Mouse (Mus musculus): Measurements from ENCODE around the gene Rasip1.
A peak's percentile ranks its signal among the peaks of the same experiment; 100 is the strongest.
"Not testable (repeated sequence)": the region's sequence is repeated elsewhere in the genome, so short reads cannot be mapped to it uniquely, and the experiment has no call there.

Gene Rasip1

DNA sequence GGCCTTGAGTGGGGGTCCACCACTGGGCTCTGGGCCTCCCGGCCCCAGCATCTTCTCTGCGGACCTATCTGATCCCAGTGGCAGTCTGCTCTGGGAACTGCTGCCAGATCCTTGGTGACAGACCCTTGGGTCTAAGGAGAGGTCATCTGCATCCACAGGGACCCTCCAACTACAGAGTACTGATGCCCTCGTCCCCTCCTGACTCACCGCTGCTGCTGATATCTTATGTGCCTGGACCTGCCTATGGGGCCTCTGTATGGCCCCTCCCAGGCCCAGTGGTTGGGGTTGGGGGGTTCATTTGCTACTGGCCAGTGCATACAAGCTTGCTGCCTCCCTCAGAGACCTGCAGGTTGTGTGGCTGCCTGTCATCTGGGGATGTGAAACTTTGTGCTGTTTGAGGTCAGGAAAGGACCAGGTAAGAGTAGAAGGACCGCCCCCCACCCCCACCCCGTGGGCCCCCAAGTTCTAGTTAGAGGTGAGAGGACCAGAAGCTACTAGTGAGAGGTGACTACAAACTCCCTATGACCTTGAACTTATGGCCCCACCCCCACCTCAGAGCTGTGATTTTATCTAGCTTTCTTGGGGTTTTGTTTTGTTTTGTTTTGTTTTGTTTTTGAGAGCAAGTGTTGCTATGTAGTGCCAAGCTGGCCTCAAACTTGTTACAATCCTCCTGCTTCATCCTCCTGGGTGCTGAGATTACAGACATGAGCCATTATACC is 17.7 kb downstream of the Rasip1 start:
- DNase-seq (ENCODE audit: low spot score) = no peak

DNA sequence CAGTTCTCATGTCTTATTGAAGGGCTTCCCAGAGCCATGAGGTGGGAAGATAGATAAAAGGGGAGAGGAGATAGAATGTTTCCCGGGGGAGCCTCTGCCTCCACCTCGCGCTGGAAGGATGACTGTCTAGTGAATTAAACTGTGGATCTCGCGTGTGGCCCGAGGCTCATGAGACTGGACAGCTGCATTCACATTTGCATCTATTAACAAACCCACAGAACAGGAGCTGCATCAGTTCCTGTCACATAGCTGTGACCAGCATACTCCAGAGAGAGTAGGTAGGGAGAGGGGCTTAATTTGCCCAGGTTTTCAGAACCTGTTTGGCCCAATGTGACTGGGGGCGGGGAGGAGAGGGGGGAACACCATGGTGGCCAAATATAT is 18.3 kb downstream of the Rasip1 start:
- no peak for DNase-seq (ENCODE audit: low spot score)

DNA sequence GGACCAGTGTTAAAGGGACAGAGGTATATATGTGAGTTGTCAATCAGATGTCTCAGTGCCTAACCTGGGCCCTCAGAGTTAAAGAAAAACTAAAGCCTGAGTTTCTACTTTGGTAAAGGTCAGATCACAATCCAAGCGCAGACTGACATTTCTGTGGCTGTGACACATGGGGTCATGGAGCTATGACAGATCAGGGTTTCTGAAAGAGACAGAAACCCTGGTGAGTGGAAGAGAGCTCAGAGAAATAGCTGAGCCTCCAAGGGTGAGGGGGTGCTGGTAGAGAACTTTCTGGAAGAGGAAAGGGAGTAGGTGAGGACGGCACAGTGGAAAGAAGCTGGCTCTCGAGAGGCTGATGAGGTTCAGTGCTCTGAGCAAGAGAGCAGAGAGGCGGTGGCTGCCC is 19.4 kb downstream of the Rasip1 start:
- DNase-seq (ENCODE audit: low spot score) = no peak

DNA sequence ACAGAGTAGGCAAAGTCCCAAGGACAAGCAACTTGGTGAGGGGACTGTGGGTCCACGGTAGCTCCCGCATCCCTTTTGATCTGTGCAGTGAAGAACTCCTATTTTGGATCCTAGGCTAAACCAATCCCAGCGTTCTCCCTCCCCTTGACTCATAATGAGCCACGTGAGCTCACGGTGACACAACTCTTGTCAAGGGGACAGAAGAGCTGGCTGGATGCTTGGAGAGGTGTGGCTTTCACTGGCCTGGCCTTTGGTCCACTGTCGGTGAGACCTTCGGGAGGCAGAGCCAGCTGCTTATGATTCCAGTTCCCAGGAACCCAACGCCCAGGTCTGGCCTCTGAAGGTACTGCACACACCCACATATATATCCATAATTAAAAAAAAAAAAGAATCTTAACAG is 22.1 kb downstream of the Rasip1 start:
- no peak for DNase-seq (ENCODE audit: low spot score)

DNA sequence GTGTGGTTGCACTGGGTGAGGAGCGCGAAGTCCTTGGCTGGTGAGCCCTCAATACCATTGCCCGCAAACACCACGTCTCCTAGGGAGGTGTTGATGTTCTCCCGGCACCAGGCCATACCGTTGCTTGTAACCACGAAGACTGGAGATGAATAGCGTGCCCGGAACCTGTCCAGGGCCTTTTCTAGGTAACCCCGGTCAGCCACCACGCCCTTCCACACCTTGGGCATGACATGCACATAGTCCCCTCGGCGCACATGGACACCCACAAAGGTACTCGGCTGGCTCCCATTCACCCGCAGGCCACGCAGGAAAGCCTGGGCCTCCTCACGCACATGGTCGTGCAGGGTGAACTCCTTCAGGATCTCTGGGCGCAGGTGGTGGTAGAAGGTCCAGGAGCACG is 23.2 kb downstream of the Rasip1 start:
- not testable (repeated sequence) for DNase-seq (ENCODE audit: low spot score)

DNA sequence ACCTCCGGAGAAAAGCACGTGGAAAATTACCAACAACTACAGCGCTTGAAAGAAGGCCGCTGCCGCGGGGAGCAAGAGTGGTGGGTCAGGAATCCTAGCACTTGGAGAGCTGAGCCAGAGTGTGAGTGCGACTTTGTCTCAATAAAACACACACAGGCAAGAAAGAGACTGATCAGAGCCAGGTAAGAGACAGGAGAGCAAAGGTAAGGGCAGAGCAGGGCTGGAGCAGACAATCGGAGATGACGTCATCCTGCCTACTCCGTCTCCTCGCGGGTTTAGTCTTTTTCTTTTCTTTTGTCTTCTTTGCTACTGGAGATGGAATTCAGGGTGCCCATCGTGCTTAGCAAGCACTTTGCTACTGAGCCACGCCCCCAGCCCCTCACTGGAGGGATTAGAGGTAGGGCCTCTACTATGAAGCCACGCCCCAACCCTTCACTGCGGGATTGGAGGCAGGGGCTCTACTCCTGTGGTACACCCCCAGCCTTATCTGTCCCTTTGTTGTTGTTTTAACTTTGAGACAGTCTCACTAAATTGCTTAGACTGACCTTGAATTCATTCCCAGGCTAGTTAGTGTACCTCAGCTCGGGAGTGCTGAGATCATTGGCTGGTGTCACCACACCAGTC is 27.2 kb downstream of the Rasip1 start:
- peak; percentile 45 for DNase-seq (ENCODE audit: low spot score)

DNA sequence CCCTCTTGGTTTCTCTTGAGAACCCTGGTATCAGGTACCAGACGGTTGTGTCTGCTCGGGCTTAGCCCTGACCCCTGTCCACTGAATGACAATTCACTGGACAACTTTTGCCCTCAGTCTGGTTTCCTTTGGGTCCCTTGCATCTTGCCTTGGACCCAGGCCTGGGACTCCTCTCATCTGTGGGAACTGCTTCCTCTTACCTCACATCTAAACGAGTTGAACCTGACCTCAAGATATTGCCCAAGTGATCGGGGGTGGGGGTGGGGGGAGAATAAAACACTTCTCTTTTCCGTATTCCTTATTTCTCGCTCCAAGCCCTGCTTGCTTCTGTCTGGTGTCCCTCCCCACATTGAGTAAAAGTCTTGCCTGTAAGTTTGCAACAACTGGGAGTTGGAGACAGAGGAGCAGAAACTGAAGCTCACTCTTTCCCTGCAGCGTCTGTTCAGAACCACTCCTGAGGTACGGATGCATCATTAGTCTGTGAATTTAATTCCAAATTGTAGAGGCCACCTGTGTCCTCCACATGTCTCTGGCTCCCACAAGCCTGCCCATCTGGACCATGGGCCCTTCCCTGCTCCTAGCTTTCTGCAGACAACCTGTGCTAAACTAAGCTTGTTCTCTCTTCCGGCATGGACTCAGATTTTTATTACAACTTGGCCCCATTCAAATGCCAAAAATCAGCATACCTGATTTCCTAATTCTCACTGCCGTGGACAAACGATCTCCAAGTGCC is 33.6 kb downstream of the Rasip1 start:
- no peak for DNase-seq (ENCODE audit: low spot score)

DNA sequence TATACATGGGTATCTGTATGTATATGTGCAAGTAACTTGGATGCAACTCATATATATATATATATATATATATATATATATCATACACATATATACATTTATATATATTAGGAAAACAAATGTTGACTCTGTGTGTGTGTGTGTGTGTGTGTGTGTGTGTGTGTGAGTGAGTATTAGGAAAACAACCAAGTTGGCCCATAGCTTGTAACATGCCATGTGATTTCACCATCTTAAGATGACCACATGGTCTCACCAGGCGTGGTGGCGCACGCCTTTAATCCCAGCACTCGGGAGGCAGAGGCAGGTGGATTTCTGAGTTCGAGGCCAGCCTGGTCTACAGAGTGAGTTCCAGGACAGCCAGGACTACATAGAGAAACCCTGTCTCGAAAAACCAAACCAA is 34.4 kb downstream of the Rasip1 start:
- DNase-seq (ENCODE audit: low spot score) = not testable (repeated sequence)

DNA sequence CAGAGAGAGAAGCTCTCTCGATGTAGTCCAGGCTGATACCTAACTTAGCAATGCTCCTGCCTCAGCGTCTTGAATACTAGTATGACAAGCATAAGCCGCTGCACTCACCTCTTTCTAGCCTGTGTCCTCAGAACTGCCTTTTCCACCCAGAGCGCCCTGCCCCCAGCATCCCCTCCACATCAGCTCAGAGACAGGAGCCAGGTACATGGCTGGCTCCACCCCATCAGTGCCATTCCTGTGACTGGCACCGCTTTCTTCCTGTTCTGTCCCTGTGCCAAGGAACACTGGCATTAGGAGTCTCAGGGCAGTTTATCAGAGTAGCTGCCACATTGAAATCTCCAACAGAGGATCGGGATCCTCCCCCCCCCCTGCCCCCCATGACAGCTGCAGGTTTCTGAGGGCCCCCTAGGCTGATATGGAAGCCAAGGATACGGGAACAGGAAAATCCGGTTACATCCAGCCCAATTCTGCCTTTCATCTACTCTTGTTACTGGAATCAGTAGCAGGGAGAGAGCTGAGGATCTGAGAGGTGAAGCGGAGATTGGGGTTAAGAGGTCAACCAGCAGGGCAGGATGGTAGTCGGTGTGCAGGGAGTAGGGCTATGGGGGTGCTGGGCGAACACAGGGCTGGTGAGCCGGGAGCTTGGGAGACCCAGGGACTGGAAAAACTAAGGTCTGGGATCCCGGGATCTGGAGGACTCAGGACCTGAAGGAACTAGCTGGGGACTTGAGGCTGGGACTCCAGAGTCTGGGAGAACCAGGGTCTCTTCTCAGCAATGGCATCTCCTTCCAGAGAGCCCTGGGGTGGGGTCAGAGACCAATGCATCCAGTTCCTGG is 38.2 kb downstream of the Rasip1 start:
- DNase-seq (ENCODE audit: low spot score) = peak; percentile 37

DNA sequence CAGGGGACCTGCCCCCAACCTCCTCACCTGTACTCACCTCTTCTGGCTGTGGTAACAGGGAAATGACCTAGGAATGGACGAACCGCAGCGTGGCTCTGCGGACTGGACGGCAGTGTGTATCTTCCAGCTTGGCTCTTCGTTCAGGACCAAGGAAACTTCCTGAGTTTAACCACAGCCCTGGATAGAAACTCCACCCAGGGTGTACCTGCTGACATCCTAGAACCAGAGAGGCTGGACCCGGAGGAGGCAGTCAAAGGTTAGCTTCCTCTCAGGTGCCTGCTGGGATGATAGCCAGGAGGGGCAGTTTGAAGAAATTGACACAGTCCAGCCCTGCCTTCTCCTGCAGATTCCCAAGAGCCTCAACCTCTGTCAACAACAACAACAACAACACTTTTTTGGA is 38.9 kb downstream of the Rasip1 start, which contains the start of gene Fut2:
Gene Fut2, minus strand, starts transcription at position 234 of the 400 bp plus-strand sequence.
- DNase-seq (ENCODE audit: low spot score) = no peak

DNA sequence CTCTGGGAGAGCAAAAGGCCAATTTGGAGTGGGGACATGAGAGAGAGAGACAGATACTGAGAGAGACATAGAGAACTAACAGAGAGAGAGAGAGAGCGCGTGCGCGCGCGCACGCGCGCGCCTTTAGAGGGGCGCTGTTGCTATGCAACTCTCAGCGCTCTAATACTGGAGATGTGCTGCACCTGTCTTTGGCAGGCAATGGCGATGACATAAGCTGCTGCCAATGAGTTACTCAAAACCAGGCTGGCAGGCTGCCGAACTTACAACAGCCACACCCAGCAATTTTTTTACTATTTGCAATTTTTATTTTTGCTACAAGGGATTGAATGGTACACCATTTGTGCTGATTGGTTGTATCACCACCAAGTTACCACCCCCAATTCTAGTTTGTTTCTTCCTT is 40.5 kb downstream of the Rasip1 start:
- no peak for DNase-seq (ENCODE audit: low spot score)

DNA sequence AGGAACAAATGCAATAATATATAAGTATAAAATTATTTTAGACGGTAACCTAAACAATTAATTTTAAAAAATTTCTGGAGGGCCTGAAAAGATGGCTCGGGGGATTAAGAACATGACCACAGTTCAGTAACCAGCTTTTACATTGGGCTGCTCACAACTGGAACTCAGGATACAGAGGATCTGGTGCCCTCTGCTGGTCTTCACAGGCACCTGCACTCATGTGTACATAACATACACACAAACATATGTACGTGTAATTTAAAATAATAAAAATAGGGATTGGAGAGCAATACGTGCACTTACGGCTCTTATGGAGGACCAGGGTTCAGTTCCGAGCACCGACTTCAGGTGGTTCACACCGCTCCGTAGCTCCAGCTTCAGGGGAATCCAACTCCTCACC is 41.6 kb downstream of the Rasip1 start:
- no peak for DNase-seq (ENCODE audit: low spot score)

DNA sequence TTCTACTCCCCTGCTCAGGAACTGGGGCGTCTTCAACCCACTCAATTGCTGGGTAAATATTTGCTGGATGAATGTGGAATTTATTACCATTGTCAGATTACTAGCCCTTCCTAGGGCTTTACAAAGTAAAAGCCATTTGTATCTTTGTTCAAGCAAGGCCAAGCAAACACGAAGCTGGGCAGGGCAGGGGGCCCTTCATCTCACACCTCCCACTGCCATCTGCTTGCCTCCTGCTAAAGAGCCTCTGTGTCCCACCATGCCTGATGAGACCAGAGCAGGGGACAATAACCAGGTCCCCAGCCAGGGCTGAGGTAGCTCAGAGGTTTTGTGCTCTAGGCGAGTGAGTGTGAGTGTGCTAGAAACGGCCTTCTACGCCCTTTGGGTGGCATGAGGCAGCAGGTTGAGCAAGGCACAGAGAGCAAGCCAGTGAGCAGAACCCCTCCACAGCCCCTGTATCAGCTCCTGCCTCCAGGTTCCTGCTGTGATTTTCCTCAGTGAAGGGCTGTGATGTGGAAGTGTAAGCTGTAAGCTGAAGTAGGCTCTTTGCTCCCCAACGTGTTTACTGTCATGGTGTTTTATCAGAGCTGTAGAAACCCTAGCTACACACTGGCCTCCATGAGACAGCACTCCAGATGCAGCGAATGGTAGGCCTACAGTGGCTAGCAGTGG is 50.5 kb downstream of the Rasip1 start:
- DNase-seq (ENCODE audit: low spot score) = no peak

DNA sequence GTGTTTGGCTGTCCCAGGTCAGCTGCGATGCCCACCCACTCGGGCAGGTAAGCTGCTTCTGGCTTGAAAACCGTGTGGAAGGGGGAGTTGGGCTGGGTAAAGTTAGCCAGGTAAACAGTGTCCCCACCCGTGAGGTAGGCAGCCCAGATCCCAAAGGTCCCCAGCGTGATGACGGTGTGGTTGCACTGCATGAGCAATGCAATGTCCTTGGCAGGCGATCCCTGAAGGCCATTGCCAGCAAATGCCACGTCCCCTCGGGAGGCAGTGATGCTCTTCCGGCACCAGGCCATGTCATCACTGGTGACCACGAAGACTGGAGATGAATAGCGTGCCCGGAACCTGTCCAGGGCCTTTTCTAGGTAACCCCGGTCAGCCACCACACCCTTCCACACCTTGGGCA is 51.2 kb downstream of the Rasip1 start:
- DNase-seq (ENCODE audit: low spot score) = no peak

DNA sequence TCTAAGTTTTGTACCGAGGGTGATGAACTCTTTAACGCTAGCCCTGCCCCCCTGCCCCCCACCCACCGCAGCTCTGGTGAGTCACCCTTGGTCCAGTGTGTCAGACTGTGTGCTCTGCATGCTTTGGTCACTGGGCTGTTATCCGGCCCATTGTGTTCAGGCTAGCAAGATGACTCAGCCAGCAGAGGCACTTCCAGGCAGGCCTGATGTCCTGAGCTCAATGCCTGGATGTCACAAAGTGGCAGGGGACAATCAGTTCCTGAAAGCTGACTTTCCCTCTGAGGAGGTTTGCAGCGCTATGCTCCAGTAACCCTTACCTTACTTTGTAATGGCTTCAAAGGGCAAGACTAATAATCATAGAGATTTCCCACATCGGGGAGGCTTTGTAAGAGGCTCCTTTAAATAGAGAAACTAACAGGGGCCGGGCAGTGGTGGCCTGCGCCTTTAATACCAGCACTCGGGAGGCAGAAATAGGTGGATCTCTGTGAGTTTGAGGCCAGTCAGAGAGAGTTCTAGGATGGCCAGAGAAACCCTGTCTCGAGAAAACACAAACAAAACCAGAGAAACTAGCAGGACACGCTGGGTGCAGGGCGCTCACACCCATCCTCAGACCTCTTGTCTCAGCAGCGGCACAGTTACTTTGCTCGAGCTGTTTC is 52.8 kb downstream of the Rasip1 start:
- no peak for DNase-seq (ENCODE audit: low spot score)

DNA sequence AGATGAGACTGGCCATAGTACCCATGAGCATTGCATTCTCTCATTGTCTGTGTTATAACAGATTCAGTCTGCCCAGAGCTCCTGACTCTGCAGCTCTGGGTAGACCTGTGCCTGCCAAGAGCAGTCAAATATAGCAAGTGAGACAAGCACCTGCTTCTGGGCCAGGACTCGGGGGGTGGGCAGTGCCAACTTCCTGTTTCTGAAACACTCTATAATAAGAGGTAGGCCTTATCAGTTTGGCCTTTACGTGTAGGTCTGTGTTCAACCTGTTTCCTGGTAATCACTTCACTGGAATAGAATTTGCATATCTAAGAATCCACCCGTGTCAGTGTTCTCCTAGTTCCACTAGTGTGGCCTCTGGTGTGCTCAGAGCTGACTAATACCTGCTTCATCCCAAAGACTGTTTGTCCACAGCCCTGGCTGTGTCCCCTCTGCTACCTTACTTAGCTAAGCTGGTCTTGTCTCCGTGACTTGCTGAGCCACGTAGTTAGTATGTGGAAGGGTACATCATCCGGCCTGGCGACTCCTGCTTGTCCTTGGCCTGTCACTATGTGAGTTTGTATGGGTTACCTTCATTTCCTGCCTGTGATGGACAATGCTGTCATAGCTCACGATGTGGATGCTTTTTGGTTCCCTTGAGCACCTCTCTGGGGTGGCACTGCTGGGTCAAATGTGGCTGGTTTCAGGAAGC is 53.9 kb downstream of the Rasip1 start:
- DNase-seq (ENCODE audit: low spot score) = no peak

DNA sequence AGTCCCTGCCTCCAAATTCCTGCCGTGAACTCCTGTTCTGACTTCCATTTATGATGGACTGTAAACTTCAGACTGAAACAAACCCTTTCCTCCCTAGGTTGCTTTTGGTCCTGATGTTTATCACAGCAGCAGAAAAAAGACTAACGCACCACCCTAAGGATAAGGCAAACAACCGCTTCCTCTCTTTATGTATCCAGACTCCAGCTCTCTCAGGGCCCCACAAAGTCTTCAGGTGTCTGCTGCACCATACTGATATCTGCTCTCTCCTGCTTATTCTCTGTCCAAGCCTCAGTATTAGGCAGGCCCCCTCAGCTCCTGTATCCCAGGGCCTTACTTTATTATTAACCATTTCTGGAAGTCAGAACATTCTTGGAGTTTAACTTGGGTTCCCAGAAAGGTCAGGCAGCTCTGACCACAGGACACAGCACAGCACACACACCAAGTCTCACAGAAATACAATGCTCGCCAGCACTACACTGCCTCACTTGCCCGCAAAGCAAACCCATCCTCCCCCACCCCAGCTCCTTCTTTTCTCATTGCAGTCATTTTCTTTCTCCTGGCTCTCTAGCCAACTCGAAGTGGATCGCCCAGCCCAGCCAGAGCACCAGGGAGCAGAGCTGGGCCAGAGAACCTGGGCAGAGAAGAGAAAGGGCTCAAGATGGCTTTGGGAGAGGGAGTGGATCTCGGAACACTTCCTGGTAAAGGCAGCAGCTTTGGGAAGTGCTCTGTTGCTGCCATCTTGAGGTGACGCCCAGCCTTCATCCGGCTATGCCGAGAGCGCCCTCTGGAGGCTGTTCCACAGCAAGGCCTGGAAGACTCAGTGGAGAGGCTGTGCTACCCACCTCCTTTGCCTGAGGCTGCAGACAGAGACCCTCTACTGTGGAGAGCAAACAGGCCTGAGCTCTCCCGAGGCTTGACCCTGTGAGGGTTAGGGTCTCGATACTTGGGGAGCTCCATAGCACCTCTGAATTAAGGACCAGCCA is 55.1 kb downstream of the Rasip1 start:
- DNase-seq (ENCODE audit: low spot score) = peak; percentile 95

DNA sequence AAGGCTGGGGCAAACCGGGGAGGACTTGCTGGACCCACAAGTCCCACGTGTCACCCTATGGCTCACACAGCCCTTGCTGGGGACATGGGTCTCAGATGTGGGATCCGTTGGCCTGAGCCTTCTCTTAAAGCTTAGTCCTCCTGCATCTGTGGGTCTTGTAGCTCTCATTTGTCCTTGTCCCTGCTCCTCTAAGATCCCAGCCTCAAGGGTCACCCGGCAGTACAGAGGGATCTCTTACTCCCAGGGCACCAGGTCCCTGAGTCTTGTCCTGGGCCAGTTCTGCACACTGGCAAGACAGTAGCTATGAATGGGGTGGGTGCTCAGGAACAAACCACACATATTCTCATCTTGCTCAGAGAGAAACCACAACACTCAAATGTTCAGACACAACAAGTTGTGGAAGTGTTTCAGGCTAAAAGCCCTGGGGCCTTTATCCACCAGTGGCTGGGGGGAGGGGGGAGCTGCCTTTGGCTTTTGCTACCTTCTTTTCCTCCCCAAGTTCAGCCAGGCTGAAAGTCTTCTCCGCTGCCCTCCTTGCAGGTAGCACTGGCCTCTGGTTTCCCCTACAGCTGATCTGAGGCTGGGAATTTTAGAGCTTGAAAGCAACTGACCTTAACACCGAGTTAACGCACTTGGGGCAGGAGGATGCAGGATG is 56.2 kb downstream of the Rasip1 start, which contains the start of gene Ntn5:
Gene Ntn5, plus strand, starts transcription at position 627 of the 655 bp plus-strand sequence.
- no peak for DNase-seq (ENCODE audit: low spot score)

DNA sequence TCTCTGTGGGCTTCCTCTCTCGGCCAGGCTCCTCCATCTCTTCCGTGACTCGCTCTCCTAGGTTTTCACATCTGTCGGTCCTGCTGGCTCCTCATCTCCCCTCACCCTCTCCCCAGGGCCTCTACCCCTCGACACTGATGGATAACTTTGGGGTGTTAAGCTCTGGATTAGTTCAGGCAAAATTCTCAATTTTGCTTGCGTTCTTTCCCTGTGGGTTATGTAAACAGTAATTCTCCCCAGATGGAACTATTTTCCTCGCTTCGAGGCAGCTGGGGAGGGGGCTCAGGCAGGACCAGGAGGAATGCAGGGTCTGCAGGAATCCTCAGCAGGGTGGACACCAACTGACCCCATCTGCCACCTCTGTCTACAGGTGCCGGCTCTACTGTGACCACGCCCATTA is 58.5 kb downstream of the Rasip1 start:
- DNase-seq (ENCODE audit: low spot score) = no peak

All from embryo, embryonic 10.5 days (tissue).